Comparison of ENCODE assay signal across 19 mouse cellular contexts in genomic region chr13:40880557-40880956, GRCm38 (mm10).
"Had no signal": no experiment of that assay in that cellular context is flagged by ENCODE, and none has a peak within 500 bp of the region (broad histone marks: within the 10 kb centered on the region; RNA-seq: fewer than 3 reads in every experiment).

No protein-coding gene starts in this region.

- H3K36me3 ChIP-seq: lung, embryonic 15.5 days; midbrain, embryonic 10.5 days; midbrain, embryonic 12.5 days; neural tube, embryonic 13.5 days; neural tube, embryonic 15.5 days had no signal

- H3K9ac ChIP-seq: liver, postnatal 0 days; lung, embryonic 15.5 days; midbrain, embryonic 12.5 days; neural tube, embryonic 13.5 days; neural tube, embryonic 15.5 days had no signal

- H3K27ac ChIP-seq: lung, embryonic 15.5 days; midbrain, embryonic 10.5 days; midbrain, embryonic 12.5 days; neural tube, embryonic 13.5 days; neural tube, embryonic 15.5 days had no signal

- H3K4me3 ChIP-seq: lung, embryonic 15.5 days; midbrain, embryonic 10.5 days; midbrain, embryonic 12.5 days; myocyte; neural tube, embryonic 13.5 days; neural tube, embryonic 15.5 days had no signal

- H3K9me3 ChIP-seq: lung, embryonic 15.5 days; midbrain, embryonic 10.5 days; midbrain, embryonic 12.5 days; neural tube, embryonic 13.5 days; neural tube, embryonic 15.5 days had no signal

- DNase-seq: liver, postnatal 0 days; lung, adult 2 months; lung, postnatal 14 days; lung, postnatal 4 days; midbrain, embryonic 14.5 days; retina, postnatal 1 day; right cerebral cortex, adult 18-20 months; right cerebral cortex, postnatal 25 days; right cerebral cortex, postnatal 4 days; spleen, adult 18-20 months; thymus, adult 2 months; thymus, postnatal 25 days; thymus, postnatal 4 days had no signal

- H3K4me1 ChIP-seq: lung, embryonic 15.5 days; midbrain, embryonic 10.5 days; midbrain, embryonic 12.5 days had no signal

- H3K27me3 ChIP-seq: lung, embryonic 15.5 days; midbrain, embryonic 12.5 days; neural tube, embryonic 15.5 days had no signal
